Mouse (Mus musculus) CD4-positive naive resting alpha-beta T cell, adult 57 days (primary cell): ENCODE results near the gene Xylt2. TPM values are rescaled to one million over a fixed set of nuclear protein-coding genes. Genes with fewer than 3 reads are reported as not detected.

Experiments used
- total RNA-seq: library from RNA; stranded (reverse); gene quantifications from one replicate; pipeline ENCODE4 v1.2.4, GENCODE M21; 2023

The Xylt2 gene
- total RNA-seq: 59.2 TPM

GRCm38 (mm10) chr11:94676754-94677606, at the start of gene Xylt2:
TSS of gene Xylt2 (minus strand) at chr11:94677515.

GRCm38 (mm10) chr11:94704472-94704871, 27.2 kb upstream of the Xylt2 start, which contains the start of gene Gm11541:
TSS of gene Gm11541 (minus strand) at chr11:94704499.

GRCm38 (mm10) chr11:94653663-94654436, 23.5 kb downstream of the Xylt2 start, which contains the start of the genes Mrpl27 and Eme1:
TSS of gene Mrpl27 (plus strand) at chr11:94653767.
TSS of gene Eme1 (minus strand) at chr11:94653964.

GRCm38 (mm10) chr11:94629199-94629883, 48.0 kb downstream of the Xylt2 start, which contains the start of gene Lrrc59:
TSS of gene Lrrc59 (plus strand) at chr11:94629767.

Other genes starting within 250 kb of the Xylt2 start
- not detected for gene Cacna1g, start 203.3 kb downstream of the Xylt2 start, total RNA-seq
- not detected for gene Spata20, start 191.3 kb downstream of the Xylt2 start, total RNA-seq
- not detected for gene Epn3, start 177.5 kb downstream of the Xylt2 start, total RNA-seq
- gene Mycbpap, start 155.8 kb downstream of the Xylt2 start, total RNA-seq: 2.6 TPM
- 4.6 TPM for gene Rsad1, start 128.3 kb downstream of the Xylt2 start, total RNA-seq
- not detected for gene Chad, start 112.5 kb downstream of the Xylt2 start, total RNA-seq
- gene Acsf2, start 75.6 kb downstream of the Xylt2 start, total RNA-seq: 16.1 TPM
- gene Lrrc59, start 47.7 kb downstream of the Xylt2 start, total RNA-seq: 47.9 TPM
- gene Mrpl27, start 23.7 kb downstream of the Xylt2 start, total RNA-seq: 17.8 TPM
- 0.68 TPM for gene Eme1, start 23.6 kb downstream of the Xylt2 start, total RNA-seq
- gene Gm11541, start 27.0 kb upstream of the Xylt2 start, total RNA-seq: not detected
- not detected for gene Cdc34b, start 64.3 kb upstream of the Xylt2 start, total RNA-seq
- not detected for gene Tmem92, start 105.2 kb upstream of the Xylt2 start, total RNA-seq